Mouse (Mus musculus) splenic B cell, adult 2 months (primary cell): ENCODE measurements around the gene Pcyt1a.

ENCODE experiments used
- DNase-seq: peaks from one replicate; pipeline ENCODE4 v3.0.0-alpha.2; 2011; ENCODE audit warnings: low read depth, low spot score
- H3K27me3 ChIP-seq: 2 replicates; pipeline ENCODE4 v1.6.1; 2012; ENCODE audit warnings: mild to moderate bottlenecking, low read length, moderate library complexity, mixed read lengths; ENCODE audit not compliant: control insufficient read depth, poor library complexity, insufficient read depth, severe bottlenecking
- H3K36me3 ChIP-seq: 2 replicates; pipeline ENCODE4 v1.6.1; 2012; ENCODE audit warnings: mild to moderate bottlenecking, low read length, moderate library complexity, mixed read lengths; ENCODE audit not compliant: control insufficient read depth, poor library complexity, insufficient read depth, severe bottlenecking

The Pcyt1a gene

DNA sequence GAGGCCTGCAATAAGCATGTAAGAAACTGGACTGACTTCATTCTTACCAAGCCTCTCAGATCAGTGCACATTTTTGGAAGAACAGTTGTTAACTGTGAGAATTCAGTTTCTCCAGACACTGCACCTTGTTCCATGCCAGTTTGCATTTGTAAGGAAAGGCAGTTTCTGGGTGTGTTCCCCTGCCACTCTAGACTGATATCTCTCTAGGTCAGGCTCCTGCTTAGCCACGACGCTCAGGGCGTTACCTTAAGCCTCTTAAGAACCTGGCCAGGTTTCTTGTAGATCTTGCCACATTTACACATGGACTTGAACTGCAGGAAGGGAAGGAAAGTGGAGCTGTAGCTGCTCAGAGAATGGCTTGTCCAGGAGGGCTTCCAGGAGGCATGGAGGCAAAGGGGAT, 18.9 kb downstream of the Pcyt1a start:
- peaks cover 2% of the 10 kb centered on the region; the same call in 1 of the 2 replicates for H3K36me3 ChIP-seq
- no peaks in the 10 kb centered on the region for H3K27me3 ChIP-seq
- DNase-seq: no peak

GRCm38 (mm10) chr16:32450133-32450532, 19.4 kb downstream of the Pcyt1a start:
- no peak for DNase-seq
- Histone ChIP-seq H3K27me3 (no peaks in the 10 kb centered on the region), H3K36me3 (peaks cover 2% of the 10 kb centered on the region; the same call in 1 of the 2 replicates)

DNA sequence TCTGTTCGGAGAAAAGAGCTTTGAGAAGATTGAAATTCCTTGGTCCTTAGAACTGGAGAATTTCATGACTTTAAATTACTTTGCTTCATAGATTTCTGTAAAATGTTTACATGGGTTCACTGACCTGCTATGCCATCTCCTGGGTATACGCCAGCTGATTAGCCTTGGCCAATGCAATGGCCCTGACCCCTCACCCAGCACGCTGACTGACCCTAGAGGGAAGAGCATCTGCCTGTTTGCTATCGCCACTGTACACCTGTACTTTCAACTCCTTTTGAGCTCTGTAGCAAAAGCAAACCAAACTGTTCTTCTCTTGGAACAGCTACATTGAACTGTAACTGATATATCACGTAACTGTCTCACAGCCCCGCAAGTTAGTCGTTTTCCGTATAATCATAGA, 22.4 kb downstream of the Pcyt1a start:
- Histone ChIP-seq H3K27me3 (no peaks in the 10 kb centered on the region), H3K36me3 (peaks cover 4% of the 10 kb centered on the region; the same call in 1 of the 2 replicates)
- no peak for DNase-seq

DNA sequence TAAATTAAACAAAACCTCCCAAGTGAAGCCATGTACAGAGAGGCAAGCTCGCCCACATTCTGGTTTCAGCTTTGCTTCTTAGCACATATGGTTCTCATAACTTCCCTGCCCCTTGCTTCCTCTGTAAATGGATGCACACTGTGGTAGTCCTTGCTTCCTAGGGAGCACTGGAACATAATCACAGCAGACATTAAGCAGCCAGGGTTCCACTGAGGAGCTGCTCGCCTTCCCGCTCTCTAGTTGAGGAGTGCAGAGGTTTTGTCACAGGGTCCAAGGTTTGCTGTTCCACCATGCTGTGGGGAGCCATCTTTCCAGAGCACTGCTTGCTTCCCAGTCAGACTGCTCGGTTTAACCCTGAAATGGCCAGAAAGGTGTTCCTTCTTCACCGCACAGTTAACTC, 23.9 kb downstream of the Pcyt1a start:
- Histone ChIP-seq H3K36me3 (peaks cover 4% of the 10 kb centered on the region; the same call in 1 of the 2 replicates), H3K27me3 (no peaks in the 10 kb centered on the region)
- DNase-seq: no peak

DNA sequence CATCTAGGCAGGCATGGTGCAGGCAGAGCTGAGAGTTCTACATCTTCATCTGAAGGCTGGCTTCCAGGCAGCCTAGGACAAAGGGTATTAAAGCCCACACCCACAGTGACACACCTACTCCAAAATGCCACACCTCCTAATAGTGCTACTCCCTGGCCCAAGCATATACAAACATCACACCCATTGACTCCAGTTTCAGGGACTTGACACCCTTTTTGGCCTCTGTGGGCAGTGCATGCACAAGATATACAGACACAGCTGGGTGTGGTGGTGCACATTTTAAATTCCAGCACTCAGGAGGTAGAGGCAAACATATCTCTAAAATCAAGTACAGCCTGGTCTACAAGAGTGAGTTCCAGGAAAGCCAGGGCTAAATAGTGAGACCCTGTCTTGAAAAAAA, 25.4 kb downstream of the Pcyt1a start:
- peaks cover 4% of the 10 kb centered on the region; the same call in 1 of the 2 replicates for H3K36me3 ChIP-seq
- no peaks in the 10 kb centered on the region for H3K27me3 ChIP-seq
- DNase-seq: no peak

DNA sequence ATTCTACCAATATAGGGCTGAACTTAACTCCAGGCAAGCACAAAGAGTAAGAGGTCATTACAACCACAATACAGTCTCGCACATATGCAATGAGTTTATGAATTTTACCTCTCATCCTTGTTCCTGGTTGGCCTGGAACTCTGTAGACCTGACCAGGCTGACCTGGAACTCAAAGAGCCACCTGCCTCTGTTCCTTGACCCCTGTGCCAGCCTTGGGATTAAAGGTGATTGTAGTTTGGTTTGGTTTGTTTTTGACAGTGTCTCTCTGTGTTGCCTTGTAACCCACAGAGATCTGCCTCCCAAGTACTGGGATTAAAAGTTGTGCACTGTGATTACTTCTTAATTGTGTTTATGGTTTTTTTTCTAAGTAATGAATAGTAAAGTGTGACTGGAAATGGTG, 26.0 kb downstream of the Pcyt1a start:
- no peak for DNase-seq
- Histone ChIP-seq H3K27me3 (no peaks in the 10 kb centered on the region), H3K36me3 (peaks cover 3% of the 10 kb centered on the region; the same call in 1 of the 2 replicates)

GRCm38 (mm10) chr16:32457589-32458386, 27.1 kb downstream of the Pcyt1a start:
- H3K27me3 ChIP-seq: no peaks in the 10 kb centered on the region
- H3K36me3 ChIP-seq: 0 out of 2 replicates have a peak, but pooled peaks cover 2% of the 10 kb centered on the region
- DNase-seq: peak; percentile 74

GRCm38 (mm10) chr16:32460518-32460917, 29.8 kb downstream of the Pcyt1a start:
- Histone ChIP-seq H3K27me3 (no peaks in the 10 kb centered on the region), H3K36me3 (peaks cover 4% of the 10 kb centered on the region; the same call in 1 of the 2 replicates)
- DNase-seq: peak; percentile 20

GRCm38 (mm10) chr16:32461713-32462112, 31.0 kb downstream of the Pcyt1a start:
- H3K27me3 ChIP-seq: no peaks in the 10 kb centered on the region
- H3K36me3 ChIP-seq: peaks cover 4% of the 10 kb centered on the region; the same call in 1 of the 2 replicates
- DNase-seq: no peak

DNA sequence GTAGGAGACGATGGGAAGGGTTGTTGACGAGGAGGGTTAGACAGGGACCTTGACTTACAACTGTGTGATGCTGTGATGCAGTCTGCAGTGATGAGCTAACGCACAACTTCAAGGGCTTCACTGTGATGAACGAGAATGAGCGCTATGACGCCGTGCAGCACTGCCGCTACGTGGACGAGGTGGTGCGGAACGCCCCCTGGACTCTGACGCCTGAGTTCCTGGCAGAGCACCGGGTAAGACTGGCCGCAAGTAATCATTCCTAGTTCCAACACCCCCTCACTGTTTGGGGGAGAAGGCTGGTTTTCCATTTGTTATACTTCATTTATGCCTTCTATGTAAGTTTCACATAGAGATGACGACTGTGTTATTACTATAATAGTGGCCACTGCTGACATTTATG, 32.2 kb downstream of the Pcyt1a start:
- H3K27me3 ChIP-seq: no peaks in the 10 kb centered on the region
- H3K36me3 ChIP-seq: peaks cover 4% of the 10 kb centered on the region; the same call in 1 of the 2 replicates
- no peak for DNase-seq

DNA sequence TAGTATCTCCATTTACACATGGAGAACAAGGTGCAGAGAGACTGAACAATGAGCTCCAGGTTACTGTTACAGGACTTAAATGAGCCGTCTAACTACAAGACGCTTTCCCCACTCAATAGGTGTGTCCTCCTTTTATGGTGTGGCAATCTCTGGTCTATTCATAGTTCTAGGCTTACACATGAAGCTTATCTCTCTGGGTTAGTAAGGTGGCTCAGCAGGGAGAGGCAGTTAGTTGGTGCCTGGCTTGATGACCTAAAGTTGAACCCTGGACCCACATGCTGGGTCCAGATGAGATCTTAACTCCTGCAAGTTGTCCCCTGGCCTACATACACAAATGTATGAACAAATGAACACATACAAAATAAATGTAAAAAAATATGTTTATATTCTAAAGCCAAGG, 32.7 kb downstream of the Pcyt1a start:
- no peak for DNase-seq
- Histone ChIP-seq H3K36me3 (peaks cover 6% of the 10 kb centered on the region; the same call in 1 of the 2 replicates), H3K27me3 (no peaks in the 10 kb centered on the region)

GRCm38 (mm10) chr16:32464908-32465307, 34.2 kb downstream of the Pcyt1a start:
- DNase-seq: no peak
- no peaks in the 10 kb centered on the region for H3K27me3 ChIP-seq
- H3K36me3 ChIP-seq: peaks cover 7% of the 10 kb centered on the region

- DNase-seq: no peak
- H3K27me3 ChIP-seq: no peaks in the 10 kb centered on the region
- H3K36me3 ChIP-seq: peaks cover 7% of the 10 kb centered on the region; the same call in 1 of the 2 replicates
Measured at GRCm38 (mm10) chr16:32468488-32468887, 37.8 kb downstream of the Pcyt1a start.

- Histone ChIP-seq H3K36me3 (peaks cover 7% of the 10 kb centered on the region; the same call in 1 of the 2 replicates), H3K27me3 (no peaks in the 10 kb centered on the region)
- no peak for DNase-seq
Measured at GRCm38 (mm10) chr16:32469404-32470105, 38.8 kb downstream of the Pcyt1a start.
